Mouse (Mus musculus) urinary bladder, adult 2 months (tissue): ENCODE measurements around the gene 4930562C15Rik. TPM values are rescaled to one million over a fixed set of nuclear protein-coding genes. Genes with fewer than 3 reads are reported as not detected.

Source experiments
- DNase-seq: peaks from one replicate; pipeline ENCODE4 v3.0.0; 2022; ENCODE audit warnings: low spot score
- polyA plus RNA-seq: library from polyadenylated mRNA; depleted of rRNA; stranded (reverse); fragments of >200 nt; gene quantifications from 2 replicates; pipeline ENCODE4 v1.2.3, GENCODE M21; 2012

4930562C15Rik gene
- polyA plus RNA-seq, 1 experiment: not detected

DNA sequence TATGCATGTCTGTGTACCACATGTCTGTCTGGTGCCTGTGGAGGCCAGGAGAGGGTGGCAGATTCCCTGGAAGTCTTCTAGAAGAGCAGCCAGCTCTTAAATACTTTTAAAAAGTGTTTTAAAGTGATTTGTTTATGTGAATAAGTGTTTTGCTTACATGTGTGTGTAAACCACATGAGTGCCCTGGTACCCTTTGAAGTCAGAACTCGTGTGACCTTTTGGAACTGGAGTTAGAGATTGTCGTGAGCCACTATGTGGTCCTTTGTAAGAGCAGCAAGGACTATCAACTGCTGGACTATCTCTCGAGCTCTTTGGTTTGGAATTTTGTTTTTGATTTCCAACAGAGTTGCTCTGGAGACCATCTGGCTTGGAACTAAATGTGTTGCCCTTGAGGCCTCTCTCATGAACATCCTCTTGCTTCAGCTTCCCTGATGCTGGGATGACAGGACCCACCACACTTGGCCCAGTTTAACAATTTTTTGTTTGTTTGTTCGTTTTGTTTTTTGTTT lies 55.0 kb downstream of the 4930562C15Rik start:
- no peak for DNase-seq

GRCm38 (mm10) chr16:4892171-4892570 lies 57.0 kb downstream of the 4930562C15Rik start:
- no peak for DNase-seq

GRCm38 (mm10) chr16:4894201-4894908 lies 59.1 kb downstream of the 4930562C15Rik start:
- DNase-seq: no peak

DNA sequence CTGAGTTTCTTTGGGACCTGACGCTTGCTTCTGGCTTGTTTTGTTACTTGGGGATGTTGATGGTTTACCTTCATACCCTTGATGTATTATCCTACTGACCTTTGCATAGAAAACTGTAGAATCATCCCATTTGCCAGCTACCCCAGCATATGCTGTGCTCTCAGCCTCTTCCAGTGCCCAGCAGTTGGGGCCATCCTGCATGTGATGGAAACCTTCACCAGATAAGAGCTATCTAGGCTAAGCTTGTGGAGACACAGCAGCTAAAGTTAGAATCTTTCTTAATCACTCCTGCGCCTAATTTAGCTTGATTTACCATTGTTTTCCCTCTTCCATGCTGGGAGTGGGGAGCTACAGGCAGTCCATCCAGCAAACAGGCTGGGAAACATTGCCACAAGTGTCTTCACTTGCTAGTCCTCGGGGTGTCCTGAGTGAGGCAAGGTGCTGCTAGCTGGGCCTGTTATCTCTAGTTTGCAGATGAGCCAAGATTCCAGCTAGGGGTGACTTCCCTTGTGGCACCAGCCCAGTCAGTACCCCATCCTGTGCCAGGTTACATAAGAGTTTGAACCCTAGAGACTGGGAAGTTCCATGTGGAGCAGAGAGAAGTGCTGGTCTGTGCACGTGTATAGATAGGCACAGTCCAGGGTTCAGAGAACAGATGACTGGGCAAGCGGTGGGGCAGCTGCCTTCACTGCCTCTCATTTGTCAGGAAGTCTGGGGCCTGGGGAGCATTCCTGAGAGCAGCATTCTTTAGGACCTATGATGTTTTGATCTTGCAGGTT lies 61.2 kb downstream of the 4930562C15Rik start:
- DNase-seq: no peak

GRCm38 (mm10) chr16:4897146-4897730 lies 62.0 kb downstream of the 4930562C15Rik start:
- no peak for DNase-seq

GRCm38 (mm10) chr16:4898881-4899280 lies 63.7 kb downstream of the 4930562C15Rik start:
- no peak for DNase-seq

DNA sequence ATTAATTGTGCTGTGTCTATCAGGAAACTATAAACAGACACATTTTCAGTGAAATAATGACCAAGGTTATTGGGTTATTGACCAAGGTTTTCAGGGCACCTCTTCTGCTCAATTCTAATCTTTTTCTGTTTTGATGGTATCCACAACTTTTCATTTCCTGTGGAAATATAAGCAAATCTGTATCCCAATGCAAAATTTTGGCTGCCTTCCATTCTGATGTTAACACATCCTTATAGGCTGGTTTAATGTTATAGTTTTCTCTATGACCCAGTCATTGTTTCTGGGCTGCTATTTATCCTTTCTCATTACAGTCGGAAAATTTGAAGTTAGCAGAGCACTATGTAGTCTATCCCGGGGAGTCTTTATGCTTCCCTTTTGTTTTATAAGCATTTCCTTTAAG lies 64.5 kb downstream of the 4930562C15Rik start:
- DNase-seq: no peak

GRCm38 (mm10) chr16:4901167-4901566 lies 66.0 kb downstream of the 4930562C15Rik start:
- no peak for DNase-seq

DNA sequence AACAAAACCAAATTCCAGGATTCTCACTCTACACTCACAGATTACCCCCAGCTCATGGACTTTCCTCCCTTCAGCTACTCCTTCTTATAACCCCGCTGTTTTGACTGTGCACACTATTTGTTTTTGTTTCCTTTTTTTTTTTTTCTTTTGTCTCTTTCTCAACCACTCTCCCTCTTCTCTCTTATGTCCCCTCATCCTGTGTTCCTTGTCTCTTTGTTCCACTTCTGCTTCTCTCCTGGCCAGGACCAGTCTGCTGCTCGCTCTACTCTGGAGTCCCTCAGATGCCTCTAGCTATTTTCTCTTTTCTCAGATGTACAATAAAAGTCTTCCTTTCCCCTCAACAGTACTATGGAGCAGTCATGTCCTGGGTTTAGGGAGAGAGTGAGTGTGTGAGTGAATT lies 67.2 kb downstream of the 4930562C15Rik start:
- DNase-seq: no peak

DNA sequence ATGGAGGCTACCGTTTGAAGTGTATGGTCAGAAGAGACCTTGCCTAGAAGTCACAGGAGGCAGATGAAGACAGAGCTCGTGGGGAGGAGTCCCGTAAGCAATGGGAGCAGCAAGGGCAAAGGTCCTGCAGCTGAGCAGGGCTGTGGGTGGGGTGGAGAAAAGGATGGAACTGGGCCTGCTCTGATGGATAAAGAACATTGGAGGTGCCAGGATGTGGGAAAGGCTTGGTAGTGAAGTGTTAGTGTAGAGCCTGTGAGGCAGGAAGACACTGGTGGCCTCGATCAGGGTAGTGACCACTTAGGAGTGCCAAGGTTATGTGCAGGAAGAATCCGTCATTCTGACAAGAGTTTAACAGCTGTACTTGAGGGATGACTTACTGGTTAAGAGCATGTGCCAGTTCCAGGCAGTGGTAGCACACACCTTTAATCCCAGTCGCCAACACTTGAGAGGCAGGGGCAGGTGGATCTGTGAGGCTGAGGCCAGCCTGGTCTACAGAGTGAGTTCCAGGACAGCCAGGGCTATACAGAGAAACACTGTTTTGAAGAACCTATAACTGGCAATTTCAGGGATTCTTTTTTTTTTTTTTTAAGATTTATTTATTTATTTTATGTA lies 68.4 kb downstream of the 4930562C15Rik start:
- no peak for DNase-seq

DNA sequence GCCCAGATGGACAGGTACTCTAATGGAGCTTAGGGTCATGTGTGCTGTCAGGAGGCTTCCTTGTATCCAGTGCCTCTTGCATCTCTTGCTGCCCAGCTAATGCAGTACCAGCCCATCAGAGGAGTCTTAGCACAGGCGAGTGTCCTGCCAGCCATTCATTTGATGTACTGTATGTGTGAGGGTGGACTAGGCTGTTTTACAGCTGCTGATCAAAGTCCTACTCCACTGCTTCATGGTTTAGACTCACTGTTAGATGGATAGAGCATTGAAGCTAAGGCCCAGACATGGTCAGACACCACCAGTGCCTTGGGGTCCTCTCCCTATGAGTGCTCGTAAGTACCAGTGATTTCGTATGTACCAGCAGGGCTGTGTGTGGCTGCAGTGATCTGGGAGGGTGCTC lies 69.7 kb downstream of the 4930562C15Rik start:
- no peak for DNase-seq

DNA sequence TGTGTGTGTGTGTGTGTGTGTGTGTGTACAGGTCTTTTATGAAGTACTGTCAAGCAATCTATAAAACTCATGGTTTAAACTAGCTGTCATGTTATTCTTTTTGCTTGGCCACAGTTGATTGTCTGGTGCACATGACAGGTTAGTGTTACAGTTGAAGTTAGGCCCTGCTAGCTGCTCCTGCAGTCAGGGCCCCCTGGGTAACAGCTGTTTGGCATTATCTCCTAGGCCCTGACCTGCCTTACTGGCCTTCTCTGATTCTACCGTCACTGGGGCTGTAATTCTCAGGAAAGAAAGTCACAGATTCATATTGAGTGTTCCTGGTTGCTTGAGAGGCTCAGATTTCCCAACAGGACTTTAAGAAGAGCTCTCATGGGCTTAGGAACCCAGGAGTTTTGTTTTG lies 70.4 kb downstream of the 4930562C15Rik start:
- DNase-seq: no peak

- DNase-seq: no peak
Measured at GRCm38 (mm10) chr16:4906559-4906958, 71.3 kb downstream of the 4930562C15Rik start.

GRCm38 (mm10) chr16:4907386-4907785 lies 72.2 kb downstream of the 4930562C15Rik start:
- no peak for DNase-seq

DNA sequence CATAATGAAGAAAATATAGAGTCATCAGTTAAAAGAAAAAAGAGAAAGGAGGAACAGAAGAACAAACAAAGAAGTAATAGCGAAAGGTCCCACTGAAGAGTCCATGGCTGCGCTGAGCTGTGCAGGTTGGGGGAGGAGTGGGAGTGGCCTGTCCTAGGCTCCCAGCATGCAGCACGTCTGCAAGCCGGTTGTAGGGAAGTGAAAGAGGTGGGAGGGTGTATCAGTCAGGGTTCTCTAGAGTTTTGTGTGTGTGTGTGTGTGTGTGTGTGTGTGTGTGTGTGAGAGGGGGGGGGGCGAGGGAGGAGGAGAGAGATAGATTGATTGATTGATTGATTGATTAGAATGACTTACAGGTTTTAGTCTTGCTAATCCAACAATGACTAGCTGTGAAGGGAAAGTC lies 72.8 kb downstream of the 4930562C15Rik start:
- no peak for DNase-seq

GRCm38 (mm10) chr16:4909745-4910144 lies 74.5 kb downstream of the 4930562C15Rik start:
- no peak for DNase-seq

GRCm38 (mm10) chr16:4910758-4911157 lies 75.5 kb downstream of the 4930562C15Rik start:
- no peak for DNase-seq

- DNase-seq: no peak
Measured at GRCm38 (mm10) chr16:4912074-4912648, 76.9 kb downstream of the 4930562C15Rik start.

- DNase-seq: no peak
Measured at GRCm38 (mm10) chr16:4912907-4913782, 77.9 kb downstream of the 4930562C15Rik start.

GRCm38 (mm10) chr16:4913783-4914735 lies 78.8 kb downstream of the 4930562C15Rik start:
- DNase-seq: peak; percentile 56
